Mouse (Mus musculus) layer of hippocampus, adult 9-10 months (tissue): ENCODE results near the gene 2310061I04Rik.

Source experiments
- DNase-seq: peaks from one replicate; pipeline ENCODE4 v3.0.0; 2022; ENCODE audit warnings: low spot score

Gene 2310061I04Rik

DNA sequence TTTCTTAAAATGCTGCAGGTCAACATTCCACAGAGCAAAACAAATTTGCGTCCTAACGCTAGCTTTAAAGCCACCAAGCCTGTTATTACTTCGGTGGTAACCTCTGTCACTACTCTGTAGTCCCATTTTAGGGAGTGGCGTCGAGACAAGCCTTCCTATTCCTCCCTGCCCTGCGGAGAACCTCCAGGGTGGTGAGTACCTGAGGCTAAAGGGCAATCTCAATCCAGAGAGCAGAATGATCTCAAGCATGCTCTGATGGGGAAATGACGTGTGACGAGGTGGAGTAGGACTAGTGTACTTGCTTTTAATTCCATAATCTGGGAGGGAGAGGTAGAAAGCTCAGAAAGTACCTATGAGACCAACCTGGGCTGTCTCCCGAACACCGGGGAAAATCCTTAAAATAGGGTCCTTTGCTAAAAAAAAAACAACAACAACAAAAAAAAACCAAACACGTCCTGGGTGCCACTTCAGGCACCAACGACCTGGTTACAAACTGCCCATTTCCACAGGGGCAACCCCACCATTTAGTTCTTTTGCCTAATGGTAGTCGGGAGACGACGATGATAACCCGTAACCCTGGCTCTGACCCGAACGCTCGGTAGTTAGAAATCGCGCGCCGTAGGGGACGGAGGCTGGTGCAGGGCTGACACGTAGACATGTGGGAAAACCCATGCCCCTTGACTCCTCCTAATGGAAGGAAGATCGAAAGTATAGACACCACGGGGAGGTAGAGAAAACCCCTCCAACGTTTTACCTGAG lies 18.5 kb upstream of the 2310061I04Rik start:
- no peak for DNase-seq

- DNase-seq = no peak
Observed at GRCm38 (mm10) chr17:35914975-35915374, 17.7 kb upstream of the 2310061I04Rik start.

GRCm38 (mm10) chr17:35909919-35910369 lies 12.7 kb upstream of the 2310061I04Rik start, which contains the start of gene Atat1:
TSS of gene Atat1 (minus strand) at chr17:35910075.
- DNase-seq = peak; percentile 79

GRCm38 (mm10) chr17:35909186-35909918 lies 12.1 kb upstream of the 2310061I04Rik start:
- no peak for DNase-seq

DNA sequence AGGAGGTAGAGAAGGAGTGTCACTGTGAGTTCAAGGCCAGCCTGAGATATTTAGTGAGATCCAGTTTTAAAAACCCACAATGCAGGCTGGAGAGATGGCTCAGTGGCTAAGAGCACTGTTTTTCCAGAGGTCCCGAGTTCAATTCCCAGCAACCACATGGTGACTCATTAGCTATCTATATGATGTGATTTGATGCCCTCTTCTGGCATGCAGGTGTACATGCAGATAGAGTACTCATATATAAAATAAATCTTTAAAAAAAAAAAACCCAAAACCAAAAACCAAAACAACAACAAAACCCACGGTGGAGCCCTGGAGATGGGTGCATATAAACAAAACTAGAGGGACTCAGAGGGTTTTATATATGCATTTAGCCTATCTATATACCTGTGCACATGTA lies 10.4 kb upstream of the 2310061I04Rik start:
- DNase-seq = no peak

- no peak for DNase-seq
Observed at GRCm38 (mm10) chr17:35905587-35905986, 8.4 kb upstream of the 2310061I04Rik start.

DNA sequence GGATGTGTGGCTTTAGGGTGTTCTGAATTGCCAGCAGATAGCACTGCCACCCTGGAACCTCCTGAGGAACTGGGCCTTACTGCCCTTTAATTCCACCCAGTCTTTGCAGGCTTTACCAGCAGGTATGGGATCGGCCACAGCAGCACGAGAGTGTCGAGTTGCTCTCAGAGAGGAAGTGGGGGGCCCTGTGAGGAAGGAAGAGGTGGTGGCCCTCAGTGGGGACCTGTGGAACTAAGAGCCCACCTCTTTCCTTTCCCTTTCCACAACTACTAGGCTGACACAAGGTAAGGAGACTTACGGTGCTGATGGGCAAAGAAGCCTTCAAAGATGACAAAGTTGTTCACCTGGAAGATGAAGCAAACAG lies 6.7 kb upstream of the 2310061I04Rik start:
- DNase-seq = no peak

DNA sequence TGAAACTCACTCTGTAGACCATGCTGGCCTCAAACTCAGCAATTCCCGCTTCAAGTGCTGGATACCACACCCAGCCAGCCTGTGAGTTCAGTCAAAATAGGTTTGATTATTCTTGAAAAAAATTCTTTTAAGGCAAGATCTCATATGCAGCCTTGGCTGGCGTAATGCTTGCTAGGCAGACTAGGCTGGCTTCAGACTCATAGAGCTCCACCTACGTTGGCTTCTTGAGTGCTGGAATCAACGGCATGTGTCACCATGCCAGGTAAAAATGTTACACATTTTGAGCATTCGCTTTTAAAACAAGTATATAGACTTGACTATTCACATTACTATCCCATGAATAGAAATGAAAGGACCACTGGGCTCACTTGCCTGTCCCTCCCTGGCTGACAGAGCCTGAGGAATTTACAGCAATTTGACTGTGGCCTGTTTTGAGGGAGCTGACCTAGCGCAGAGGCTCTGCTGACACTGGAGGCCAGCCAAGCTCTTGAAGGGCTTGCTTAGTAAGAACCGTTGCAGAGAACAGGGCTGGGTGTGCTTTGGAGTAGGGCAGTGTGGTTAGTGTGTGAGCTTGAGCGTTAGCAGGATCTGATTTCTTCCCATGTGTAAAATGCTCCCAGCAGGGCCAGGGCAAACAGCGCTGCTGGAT lies 6.2 kb upstream of the 2310061I04Rik start:
- DNase-seq = no peak

DNA sequence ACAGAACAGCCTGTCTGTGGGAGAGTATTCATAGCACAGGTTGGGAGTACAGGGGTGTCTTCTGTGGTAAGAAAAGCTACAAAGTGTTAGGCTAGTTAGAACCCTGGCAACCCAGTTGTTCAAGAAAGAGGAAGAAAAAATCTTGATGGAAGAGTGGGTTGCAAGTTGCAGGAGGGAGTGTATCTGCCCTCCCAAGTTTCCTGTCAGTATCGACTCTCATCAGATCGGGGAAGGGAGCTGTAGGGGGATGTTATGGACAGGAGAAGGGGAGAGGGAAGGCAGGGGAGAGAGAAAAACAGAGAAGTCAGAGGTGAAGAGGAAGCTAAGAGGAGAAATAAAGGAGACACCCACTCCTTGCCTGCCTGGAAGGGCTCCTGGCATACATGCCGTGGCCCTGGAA lies 3.4 kb upstream of the 2310061I04Rik start:
- DNase-seq = no peak

DNA sequence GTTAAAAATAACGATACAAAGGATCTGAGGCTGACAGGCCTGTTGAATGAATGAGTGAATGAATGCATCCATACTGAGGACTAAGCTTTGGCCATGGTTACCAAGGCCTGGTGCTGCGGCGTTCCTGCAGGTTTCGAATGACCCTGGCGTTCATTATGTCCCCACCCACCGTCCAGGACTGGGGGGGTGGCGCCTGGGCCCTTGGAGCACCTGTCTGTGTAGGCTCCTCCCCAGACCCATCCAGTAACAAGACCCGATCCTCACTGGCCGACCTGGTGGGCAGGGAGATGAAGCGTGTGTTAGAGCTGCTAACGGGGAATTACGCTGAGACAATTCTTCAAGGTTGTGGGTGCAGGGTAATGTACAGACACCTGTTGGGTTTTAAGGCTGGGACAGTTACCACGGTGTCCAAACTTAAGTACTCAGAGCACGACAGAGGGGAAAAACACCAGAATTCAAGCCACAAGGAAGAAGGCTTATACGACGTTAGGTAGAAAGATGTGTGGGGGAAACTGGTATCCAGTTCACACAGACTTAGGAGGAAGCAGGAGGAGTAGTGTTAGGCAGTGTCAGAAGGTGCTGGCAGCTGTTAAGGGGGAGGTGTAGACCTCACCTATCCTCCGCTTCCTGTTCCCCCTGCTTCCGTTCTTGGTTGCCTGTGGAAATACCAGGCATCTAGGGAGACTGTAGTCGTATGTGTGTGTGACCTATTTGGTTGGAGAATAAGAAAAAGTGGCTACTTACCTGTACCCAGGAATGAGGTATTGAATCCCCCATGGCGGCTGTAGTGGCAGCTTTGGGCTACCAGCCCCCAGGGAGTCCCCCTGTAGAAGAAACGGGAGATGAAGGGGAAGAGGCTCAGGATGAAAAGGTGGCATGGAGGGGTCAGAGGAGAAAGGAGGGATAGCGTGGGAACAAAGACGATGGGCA lies 678 bp upstream of the 2310061I04Rik start:
- DNase-seq = no peak

- no peak for DNase-seq
Observed at GRCm38 (mm10) chr17:35887725-35888124, 9.5 kb downstream of the 2310061I04Rik start.

DNA sequence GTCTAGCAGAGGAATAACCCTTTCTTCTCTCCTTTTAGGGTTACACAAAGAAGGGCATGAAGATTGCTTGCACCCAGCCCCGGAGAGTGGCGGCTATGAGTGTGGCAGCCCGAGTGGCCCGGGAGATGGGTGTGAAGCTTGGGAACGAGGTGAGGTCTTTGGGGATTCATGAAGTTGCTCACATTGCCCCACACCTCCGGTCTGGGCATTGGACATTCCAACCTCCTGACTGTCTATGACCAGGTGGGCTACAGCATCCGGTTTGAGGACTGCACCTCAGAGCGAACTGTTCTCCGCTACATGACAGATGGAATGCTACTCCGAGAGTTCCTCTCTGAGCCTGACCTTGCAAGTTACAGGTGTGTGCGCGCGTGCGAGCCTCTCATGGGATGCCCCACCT lies 13.5 kb downstream of the 2310061I04Rik start:
- no peak for DNase-seq

DNA sequence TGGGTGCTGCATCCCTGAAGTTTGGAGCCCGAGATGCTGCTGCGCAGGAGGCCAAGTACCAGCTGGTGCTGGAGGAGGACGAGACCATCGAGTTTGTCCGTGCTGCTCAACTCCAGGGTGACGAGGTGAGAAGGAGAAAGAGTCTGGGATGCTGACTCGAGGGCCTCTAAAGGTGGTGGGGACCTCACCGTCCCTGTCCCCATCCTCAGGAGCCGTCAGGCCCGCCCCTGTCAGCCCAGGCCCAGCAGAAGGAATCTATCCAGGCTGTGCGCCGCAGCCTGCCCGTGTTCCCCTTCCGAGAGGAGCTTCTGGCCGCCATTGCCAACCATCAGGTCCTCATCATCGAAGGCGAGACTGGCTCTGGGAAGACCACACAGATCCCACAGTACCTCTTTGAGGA lies 14.3 kb downstream of the 2310061I04Rik start:
- no peak for DNase-seq

DNA sequence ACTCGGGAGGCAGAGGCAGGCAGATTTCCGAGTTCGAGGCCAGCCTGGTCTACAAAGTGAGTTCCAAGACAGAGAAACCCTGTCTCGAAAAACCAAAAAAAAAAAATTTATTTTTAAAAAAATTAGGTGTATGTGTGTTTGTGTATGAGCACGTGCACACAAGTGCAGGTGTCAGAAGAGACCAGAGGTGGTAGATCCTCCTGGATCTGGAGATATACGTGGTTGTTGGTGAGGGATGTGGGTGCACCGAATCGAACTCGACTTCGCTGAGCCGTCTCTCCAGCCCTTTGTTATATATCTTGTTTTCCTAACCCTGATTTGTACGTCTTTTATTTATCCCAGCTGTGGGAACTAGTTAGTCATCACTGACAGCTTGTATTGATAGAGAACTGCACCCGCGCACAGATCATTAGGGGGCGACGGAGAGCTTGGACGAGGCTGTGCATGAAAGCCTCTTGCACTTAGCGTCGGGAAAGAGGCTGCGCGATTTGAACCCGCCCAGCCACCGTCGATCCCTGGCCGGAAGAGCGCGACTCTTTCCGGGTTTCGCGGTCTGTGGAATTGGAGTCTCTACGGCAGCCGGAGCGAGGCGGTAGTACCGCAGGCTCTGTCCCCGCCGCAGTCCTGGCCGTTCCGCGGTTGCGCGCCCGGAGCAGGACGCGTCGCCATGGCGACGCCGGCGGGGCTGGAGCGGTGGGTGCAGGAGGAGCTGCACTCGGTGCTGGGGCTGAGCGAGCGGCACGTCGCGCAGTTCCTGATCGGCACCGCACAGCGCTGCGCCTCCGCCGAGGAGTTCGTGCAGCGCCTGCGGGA lies 17.8 kb downstream of the 2310061I04Rik start, which contains the start of gene Dhx16:
TSS of gene Dhx16 (plus strand) at position 575 of the 813 bp plus-strand sequence.
- peak; percentile 93 for DNase-seq

DNA sequence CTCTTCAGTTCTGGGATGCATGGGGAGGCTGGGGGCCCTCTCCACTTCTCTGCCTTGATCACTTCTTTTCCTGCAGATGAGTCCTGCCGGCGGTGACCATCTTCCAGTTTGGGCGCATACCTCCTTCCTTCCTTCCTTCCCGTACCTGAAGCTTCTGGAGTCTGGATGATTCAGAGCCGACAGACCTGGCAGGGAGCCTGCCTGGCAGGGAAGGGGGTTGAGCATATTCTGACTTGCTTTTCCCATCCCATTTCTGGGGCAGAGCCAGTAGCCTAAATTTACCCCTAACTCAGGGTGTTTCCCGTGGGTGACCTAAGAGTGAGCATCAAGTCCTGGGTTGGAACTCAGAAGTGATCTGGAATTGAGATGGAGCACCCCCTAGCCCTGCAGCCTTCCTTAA lies 22.5 kb downstream of the 2310061I04Rik start:
- no peak for DNase-seq

- DNase-seq = no peak
Observed at GRCm38 (mm10) chr17:35873774-35874519, 23.3 kb downstream of the 2310061I04Rik start.

GRCm38 (mm10) chr17:35870884-35871696 lies 26.1 kb downstream of the 2310061I04Rik start:
- DNase-seq = no peak

DNA sequence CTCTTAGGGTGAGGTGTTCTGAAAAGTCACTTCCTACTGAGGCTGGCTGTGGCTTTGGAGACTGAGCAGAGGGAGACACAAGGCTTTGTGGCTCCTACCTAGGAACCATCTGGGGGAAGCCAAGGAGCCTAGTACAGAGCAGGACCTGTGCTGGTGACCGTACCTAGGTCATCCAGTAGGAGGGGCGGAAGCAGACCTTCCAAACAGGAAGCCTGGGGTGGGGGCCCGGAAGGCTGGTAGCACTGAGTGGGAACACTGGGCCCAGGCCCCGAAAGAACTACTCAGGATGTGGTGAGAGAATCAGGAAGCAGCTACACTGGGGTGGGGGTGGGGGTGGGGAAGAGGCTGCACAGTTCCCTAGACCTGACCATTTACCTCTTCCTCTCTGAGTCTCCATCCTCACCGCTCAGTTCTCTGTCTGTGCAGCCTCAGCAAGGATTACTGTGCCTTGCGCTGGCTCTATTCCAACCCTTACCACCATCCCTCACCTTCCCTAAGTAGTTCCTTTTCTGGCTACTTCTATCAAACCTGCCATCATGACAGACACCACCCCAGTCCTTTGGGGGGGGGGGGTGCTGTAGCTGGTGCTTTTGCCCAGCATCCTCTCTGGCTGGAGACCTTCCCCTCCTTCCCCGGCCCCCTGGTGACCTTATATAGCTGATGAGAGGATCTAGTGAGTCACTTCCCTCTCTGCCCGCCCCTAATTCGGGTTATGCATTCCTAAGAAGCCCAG lies 26.9 kb downstream of the 2310061I04Rik start:
- no peak for DNase-seq
